Mouse (Mus musculus): ENCODE data around the gene Nudt3. TPM values are rescaled to one million over a fixed set of nuclear protein-coding genes. Genes with fewer than 3 reads are reported as not detected.

Nudt3 gene
- 405 TPM for polyA plus RNA-seq (2015; fragmentation: Illumina TruSeq; extraction: RNeasy Lipid Tissue Mini Kit (QIAGEN cat#74804); ENCODE audit: low read depth, low replicate concordance)

DNA sequence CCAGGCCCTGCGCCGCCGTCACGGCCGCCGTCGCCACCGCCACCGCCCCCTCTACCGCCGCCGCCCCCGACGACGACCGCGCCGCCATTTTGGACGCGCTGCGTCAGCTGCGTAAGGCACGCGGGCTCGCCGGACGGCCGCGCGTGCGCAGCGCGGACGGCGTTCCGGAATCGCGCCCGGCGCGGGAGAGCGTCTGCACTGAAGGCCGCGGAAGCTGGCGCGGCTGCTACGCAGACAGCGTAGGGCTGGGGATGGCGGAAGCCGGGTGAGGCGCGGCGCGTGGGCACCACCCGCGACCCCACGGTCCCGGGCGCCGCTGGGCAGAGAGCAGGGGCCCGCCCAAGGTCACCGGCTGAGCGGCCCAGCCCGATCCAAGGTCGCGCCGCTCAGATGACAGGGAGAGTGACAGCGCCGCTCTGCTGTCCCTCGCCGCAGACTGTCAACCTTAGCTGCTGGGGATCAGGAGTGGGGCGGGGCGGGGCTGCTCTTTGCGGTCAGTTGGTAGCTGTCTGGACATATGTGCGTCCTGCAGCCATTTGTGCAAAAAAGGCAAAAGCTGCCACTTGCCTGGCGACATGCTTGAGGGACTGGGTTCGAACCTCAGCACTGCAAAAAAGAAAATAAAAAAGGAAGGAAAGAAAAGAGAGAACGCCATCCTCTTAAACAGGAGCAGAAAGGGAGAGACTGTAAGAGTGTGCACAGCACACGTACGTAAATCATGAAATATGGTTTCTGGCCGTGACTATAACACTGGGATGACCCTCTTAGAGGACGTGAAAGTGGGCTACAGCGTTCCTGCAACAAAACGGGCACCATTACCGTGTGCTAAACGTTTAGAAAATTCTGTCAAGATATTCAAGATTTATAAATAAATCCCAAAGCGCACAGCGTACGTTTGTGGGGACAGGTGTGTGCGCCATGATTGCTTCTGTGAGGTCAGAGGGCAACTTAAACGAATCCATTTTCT, at the start of gene Nudt3:
Nudt3 (minus strand) TSS at position 136 of the 967 bp plus-strand sequence.

DNA sequence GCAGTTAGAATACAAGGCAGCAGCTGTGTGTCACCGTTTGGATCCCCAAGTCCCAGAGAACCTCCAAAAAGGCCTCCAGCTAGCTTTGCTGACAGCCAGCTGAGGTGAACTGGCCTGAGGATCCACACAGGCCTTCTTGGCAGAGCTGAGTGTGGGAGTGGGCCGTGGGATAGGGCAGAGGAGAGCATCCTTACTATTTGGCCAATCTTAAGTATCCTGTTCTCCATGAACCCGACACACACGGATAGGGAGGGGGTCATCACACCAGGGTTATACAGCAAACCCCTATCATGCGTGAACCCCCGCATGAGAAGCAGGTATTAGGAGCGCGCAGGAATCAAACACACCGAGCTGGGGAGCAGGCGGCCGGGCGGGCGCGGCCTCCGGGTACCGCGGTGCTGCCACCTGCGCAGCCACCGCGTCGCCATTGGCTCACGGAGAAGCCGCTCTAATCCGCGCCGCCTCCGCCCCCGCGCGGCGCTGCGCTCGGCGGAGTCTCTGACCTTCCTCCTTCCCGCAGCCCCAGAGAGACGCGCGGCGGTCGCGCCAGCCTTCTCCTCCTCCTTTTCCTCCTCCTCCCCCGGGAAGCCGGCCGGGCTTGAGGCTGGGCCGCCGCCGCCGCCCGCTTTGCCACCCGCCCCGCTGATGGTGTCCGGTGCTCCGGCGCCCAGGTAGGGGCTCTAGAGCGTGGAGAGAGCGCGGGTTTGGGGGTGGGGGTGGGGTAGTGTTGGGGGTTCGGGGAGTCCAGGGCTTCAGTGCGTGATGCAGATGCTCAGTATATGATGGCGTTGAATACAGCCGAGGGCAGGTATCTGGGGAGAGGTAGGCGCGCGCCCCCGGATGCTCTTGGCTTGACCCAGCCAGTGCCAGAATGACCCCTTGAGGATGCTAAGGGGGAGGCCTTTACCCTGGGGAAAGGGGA, 32.1 kb upstream of the Nudt3 start, which contains the start of gene Pacsin1:
Pacsin1 (plus strand) TSS at position 421 of the 922 bp plus-strand sequence.

DNA sequence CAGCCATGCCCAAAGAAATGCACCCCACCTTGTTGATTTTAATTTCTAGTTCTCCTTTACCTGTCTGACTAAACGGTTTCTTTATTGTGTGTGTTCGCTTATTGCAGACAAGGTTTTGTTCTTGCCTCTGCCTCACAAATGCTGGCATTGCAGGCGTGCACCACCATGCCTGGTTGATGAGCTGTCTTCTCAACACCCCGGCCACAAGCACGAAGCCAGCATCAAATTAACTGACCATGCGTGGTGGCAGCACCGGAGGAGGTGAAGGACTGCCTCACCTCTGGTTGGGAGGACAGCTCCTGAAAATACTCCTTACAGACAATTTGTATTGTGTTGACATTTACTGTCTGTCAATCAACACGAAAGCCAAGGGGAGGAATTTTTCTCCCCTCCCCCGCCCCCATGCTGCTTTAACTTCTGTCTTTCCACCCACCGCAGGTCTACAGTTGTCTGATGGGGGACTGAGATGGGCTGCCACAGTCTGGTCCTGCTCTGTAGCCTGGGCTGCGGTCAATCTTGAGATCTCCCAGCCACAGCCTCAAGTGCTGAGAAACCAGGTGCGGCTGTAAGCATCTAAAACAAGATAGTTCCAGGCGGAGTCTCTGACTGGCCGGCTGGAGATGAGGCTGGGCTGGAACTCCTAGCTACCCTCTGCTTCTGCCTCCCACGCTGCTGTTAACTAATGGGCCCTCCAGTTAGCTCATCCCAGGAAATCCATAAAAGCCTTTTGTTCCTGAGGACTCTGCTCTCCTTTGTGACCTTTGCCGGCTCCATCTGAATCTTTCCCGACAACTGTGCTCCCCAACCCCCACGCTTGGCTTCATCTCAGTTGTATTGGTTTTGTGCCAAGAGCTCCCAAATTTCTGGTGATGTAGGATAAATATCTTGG, 13.1 kb upstream of the Nudt3 start, which contains the start of gene Rps10:
Rps10 (minus strand) TSS at position 538 of the 889 bp plus-strand sequence.

DNA sequence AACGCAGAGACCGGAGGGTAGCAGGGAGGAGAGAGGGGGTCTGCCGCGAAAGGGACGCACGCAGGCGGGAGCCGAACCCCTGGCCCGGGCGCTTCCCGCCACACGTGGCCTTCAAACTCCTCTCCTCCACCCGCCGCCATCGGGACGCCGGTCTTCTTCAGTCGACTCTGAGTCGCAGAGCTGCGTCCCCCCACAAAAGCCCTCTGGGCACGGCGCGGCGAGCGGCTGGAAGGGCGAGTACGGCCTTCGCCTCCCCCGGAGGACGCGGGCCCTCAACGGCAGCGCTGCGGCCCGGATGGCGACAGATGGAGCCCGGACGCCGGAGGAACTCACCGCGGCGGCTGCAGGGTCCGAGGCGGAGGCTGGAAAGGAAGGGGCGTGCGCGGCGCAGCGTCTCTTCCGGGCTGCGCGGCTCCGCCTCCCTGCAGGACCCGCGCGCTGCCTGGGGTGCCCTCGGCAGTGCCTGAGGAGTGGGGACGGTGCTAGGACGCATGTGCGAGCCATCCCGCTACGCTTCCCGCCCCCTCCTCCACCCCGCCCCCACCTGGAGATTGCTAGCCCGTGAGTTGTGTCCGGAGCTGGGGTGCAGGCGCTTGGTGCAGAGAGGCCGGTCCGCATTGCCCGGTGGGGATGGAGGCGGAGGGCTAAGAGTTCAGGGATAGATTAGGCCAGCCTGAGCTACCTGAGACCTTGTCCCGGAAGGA, 11.7 kb upstream of the Nudt3 start, which contains the start of gene RPS10-NUDT3:
RPS10-NUDT3 (minus strand) TSS at position 352 of the 704 bp plus-strand sequence.

DNA sequence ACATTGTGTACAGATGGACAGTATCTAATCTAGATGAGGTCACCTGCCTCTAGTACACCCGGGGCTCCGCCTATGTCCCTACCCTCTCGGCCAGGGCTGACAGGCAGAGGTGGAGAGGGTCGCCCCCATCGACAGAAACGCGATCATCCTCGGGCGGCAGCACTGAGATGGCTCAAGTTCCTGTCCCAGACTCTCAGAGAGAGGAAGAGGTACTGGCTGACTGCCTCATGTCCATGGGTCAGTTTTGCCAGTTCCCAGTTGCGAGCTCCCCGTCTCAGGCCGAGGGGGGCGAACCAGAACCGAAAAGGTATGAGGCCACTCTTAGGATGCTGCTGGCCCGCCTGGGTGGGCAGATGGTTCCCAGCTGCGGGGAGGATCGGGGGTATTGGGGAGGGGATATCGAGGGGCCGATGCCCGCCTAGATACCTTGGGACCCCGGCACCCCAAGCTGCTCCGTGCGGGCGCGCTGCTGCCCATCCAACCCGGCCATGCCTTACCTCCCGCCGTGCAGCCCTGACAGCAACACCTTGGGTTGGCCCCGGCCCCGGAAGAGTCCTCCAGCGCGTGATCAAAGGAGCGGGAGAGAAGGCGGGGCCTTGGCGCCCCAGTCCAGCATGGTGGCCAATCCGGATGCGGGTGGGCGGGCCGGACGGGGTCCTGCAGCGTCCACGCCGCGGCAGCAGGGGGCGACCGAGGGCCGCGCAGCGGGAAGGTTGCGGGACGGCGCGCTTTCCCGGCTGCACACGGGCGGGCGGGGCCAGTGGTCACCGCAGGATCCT, 57.9 kb downstream of the Nudt3 start, which contains the start of gene AI413582:
AI413582 (minus strand) TSS at position 594 of the 779 bp plus-strand sequence.

DNA sequence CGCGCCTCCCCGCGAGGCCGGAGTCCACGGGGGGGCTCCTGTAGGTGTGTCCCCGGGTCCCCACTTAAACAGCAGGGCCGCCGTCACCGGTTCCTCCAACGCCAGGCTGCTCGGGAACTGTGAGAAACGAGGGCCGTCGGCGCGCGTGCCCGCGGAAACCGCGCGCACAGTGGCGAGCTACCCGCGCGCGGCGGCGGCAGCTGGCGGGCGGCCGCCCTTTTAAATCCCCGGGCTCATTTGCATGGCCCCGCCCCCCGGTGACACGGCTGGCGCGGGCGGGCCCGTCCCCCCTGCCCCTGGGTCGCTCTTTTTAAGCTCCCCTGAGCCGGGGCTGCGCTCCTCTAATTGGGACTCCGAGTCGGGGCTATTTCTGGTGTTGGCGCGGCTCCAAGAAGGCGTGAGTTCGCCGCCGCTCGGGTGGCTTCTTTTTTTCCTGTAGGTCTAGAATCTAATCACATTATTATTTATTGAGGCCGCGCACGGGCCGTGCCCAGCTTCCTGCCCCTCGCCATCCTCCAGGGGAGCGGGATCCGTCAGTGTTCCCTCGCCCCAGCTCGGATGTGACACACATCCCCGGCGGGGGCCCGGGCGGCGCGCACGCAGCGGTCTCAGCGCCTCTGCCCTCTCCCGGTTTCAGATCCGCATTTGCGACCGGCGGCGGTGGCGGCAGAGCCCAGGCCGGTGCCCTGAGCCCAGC, 66.8 kb downstream of the Nudt3 start, which contains the start of gene Hmga1:
Hmga1 (plus strand) TSS at position 183 of the 697 bp plus-strand sequence.

Other genes starting within 250 kb of the Nudt3 start
- gene Grm4, start 102.1 kb downstream of the Nudt3 start, polyA plus RNA-seq (2015; fragmentation: Illumina TruSeq; extraction: RNeasy Lipid Tissue Mini Kit (QIAGEN cat#74804); ENCODE audit: low read depth, low replicate concordance): 17.6 TPM
- gene Hmga1, start 67.0 kb downstream of the Nudt3 start, polyA plus RNA-seq (2015; fragmentation: Illumina TruSeq; extraction: RNeasy Lipid Tissue Mini Kit (QIAGEN cat#74804); ENCODE audit: low read depth, low replicate concordance): 93.2 TPM
- gene AI413582, start 57.7 kb downstream of the Nudt3 start, polyA plus RNA-seq (2015; fragmentation: Illumina TruSeq; extraction: RNeasy Lipid Tissue Mini Kit (QIAGEN cat#74804); ENCODE audit: low read depth, low replicate concordance): 131 TPM
- gene RPS10-NUDT3, start 11.7 kb upstream of the Nudt3 start, polyA plus RNA-seq (2015; fragmentation: Illumina TruSeq; extraction: RNeasy Lipid Tissue Mini Kit (QIAGEN cat#74804); ENCODE audit: low read depth, low replicate concordance): not detected
- gene Rps10, start 13.2 kb upstream of the Nudt3 start, polyA plus RNA-seq (2015; fragmentation: Illumina TruSeq; extraction: RNeasy Lipid Tissue Mini Kit (QIAGEN cat#74804); ENCODE audit: low read depth, low replicate concordance): 1,074 TPM
- gene Pacsin1, start 32.0 kb upstream of the Nudt3 start, polyA plus RNA-seq (2015; fragmentation: Illumina TruSeq; extraction: RNeasy Lipid Tissue Mini Kit (QIAGEN cat#74804); ENCODE audit: low read depth, low replicate concordance): 247 TPM
- gene Spdef, start 105.5 kb upstream of the Nudt3 start, polyA plus RNA-seq (2015; fragmentation: Illumina TruSeq; extraction: RNeasy Lipid Tissue Mini Kit (QIAGEN cat#74804); ENCODE audit: low read depth, low replicate concordance): 0.48 TPM
- gene D17Wsu92e, start 197.2 kb upstream of the Nudt3 start, polyA plus RNA-seq (2015; fragmentation: Illumina TruSeq; extraction: RNeasy Lipid Tissue Mini Kit (QIAGEN cat#74804); ENCODE audit: low read depth, low replicate concordance): 165 TPM
- 111 TPM for gene Snrpc, start 214.7 kb upstream of the Nudt3 start, polyA plus RNA-seq (2015; fragmentation: Illumina TruSeq; extraction: RNeasy Lipid Tissue Mini Kit (QIAGEN cat#74804); ENCODE audit: low read depth, low replicate concordance)
- 7.2 TPM for gene Uhrf1bp1, start 232.9 kb upstream of the Nudt3 start, polyA plus RNA-seq (2015; fragmentation: Illumina TruSeq; extraction: RNeasy Lipid Tissue Mini Kit (QIAGEN cat#74804); ENCODE audit: low read depth, low replicate concordance)

All from brain, adult 10 weeks (tissue).